Mouse (Mus musculus) brain, embryonic 14.5 days (tissue): ENCODE measurements around the gene Akap7.

Experiments
- CTCF ChIP-seq: fragments of 200-500 bp; IDR thresholded peaks from 2 replicates; pipeline ENCODE4 v1.5.1; 2012; ENCODE audit warnings: inconsistent platforms, mild to moderate bottlenecking, moderate library complexity, borderline replicate concordance; ENCODE audit not compliant: insufficient read depth, insufficient read length; ENCODE audit errors: extremely low read depth
- POLR2A ChIP-seq: fragments of 200-500 bp; IDR thresholded peaks from 2 replicates; pipeline ENCODE4 v1.6.1; 2012; ENCODE audit warnings: mild to moderate bottlenecking, inconsistent platforms, borderline replicate concordance; ENCODE audit not compliant: poor library complexity, insufficient read depth, insufficient read length, severe bottlenecking; ENCODE audit errors: extremely low read depth

DNA sequence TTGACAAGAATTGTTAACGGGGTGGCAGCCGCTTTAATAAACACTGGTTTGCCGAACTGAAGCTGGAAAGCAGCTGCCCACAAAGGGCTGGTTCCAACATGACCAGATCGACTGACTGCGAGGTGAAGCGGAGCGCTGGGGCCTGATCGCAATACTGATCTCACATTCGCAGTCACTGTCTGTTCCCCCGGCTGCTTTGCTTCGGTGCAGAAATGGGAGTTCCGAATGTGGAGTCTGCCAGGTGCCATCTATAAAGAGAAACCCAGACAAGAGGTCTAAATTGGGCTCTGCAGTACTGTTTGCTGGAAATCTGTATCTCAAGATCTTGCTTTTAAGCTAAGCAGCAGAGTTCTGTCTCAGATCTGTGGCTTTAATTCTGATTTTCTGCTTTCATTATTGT, 161.8 kb downstream of the Akap7 start:
- no peak for TF ChIP-seq CTCF
- no peak for TF ChIP-seq POLR2A
